Mouse (Mus musculus) hindbrain, embryonic 12.5 days (tissue): ENCODE results near the gene Polr2e. TPM values are rescaled to one million over a fixed set of nuclear protein-coding genes. Genes with fewer than 3 reads are reported as not detected.

Experiments
- ATAC-seq: fragments of 200-750 bp; cut with Nextera tagmentation; 2 replicates; pipeline ENCODE4 v1.8.0; 2017; ENCODE audit warnings: moderate TSS enrichment; ENCODE audit not compliant: low FRiP score
- H3K27ac ChIP-seq: fragments of 300-500 bp; sonication (generic); 2 replicates; pipeline ENCODE4 v1.5.1; 2016; ENCODE audit warnings: mild to moderate bottlenecking
- H3K27me3 ChIP-seq: fragments of 300-500 bp; sonication (generic); 2 replicates; pipeline ENCODE4 v1.6.1; 2016; ENCODE audit warnings: mild to moderate bottlenecking
- H3K36me3 ChIP-seq: fragments of 300-500 bp; sonication (generic); 2 replicates; pipeline ENCODE4 v1.6.1; 2016; ENCODE audit warnings: mild to moderate bottlenecking
- H3K4me1 ChIP-seq: fragments of 300-500 bp; sonication (generic); 2 replicates; pipeline ENCODE4 v1.6.1; 2016
- H3K4me2 ChIP-seq: fragments of 300-500 bp; sonication (generic); replicated peaks from 2 replicates; pipeline ENCODE4 v1.6.1; 2016; ENCODE audit warnings: mild to moderate bottlenecking
- H3K4me3 ChIP-seq: fragments of 300-500 bp; sonication (generic); 2 replicates; pipeline ENCODE4 v1.5.1; 2016; ENCODE audit warnings: mild to moderate bottlenecking
- H3K9ac ChIP-seq: fragments of 300-500 bp; sonication (generic); 2 replicates; pipeline ENCODE4 v1.6.1; 2016; ENCODE audit warnings: mild to moderate bottlenecking, moderate library complexity
- H3K9me3 ChIP-seq: fragments of 300-500 bp; sonication (generic); replicated peaks from 2 replicates; pipeline ENCODE4 v1.6.1; 2016; ENCODE audit warnings: mild to moderate bottlenecking
- WGBS: fragments of 180-500 bp; shearing (Covaris S2); methylation state at CpG from one replicate; pipeline ENCODE4 v1.1.7; 2016; 5-methylcytosine and 5-hydroxymethylcytosine counted together
- polyA plus RNA-seq: library from polyadenylated mRNA; unstranded; fragments of >200 nt; fragmentation: Nextera tagmentation; extraction: Ambion mirVana; gene quantifications from 2 replicates; pipeline ENCODE4 v1.2.1, GENCODE M21; 2016

Polr2e gene
- 163 and 171 TPM in 2 replicates for polyA plus RNA-seq

- Histone ChIP-seq H3K27me3 (no peaks in the 10 kb centered on the region), H3K4me2 (peak within 1 kb of the TSS; percentile 67), H3K4me3 (peak within 1 kb of the TSS; percentile 81), H3K9me3 (no peaks in the 10 kb centered on the region), H3K4me1 (peaks cover 21% of the 10 kb centered on the region), H3K27ac (peak within 1 kb of the TSS; percentile 30; the same call in 1 of the 2 replicates), H3K36me3 (peaks cover 36% of the 10 kb centered on the region), H3K9ac (peak within 1 kb of the TSS; percentile 81)
- under 1% methylated on average over 40 of the region's 40 CpGs for WGBS
- peak; percentile 96 for ATAC-seq
These were observed at the start of gene Polr2e for GRCm38 (mm10) chr10:80039559-80039979. Gene Polr2e (minus strand): TSS chr10:80039795.

- Histone ChIP-seq H3K4me3 (no peak overlapping the region), H3K27ac (no peak overlapping the region), H3K4me2 (no peak overlapping the region), H3K9me3 (no peaks in the 10 kb centered on the region), H3K9ac (no peak overlapping the region), H3K36me3 (peaks cover 14% of the 10 kb centered on the region; the same call in 1 of the 2 replicates), H3K4me1 (0 out of 2 replicates have a peak, but pooled peaks cover 5% of the 10 kb centered on the region), H3K27me3 (no peaks in the 10 kb centered on the region)
- no peak for ATAC-seq
- 52% methylated on average over 4 of the region's 4 CpGs for WGBS
These were observed 49.6 kb upstream of the Polr2e start for GRCm38 (mm10) chr10:80089146-80089545.

DNA sequence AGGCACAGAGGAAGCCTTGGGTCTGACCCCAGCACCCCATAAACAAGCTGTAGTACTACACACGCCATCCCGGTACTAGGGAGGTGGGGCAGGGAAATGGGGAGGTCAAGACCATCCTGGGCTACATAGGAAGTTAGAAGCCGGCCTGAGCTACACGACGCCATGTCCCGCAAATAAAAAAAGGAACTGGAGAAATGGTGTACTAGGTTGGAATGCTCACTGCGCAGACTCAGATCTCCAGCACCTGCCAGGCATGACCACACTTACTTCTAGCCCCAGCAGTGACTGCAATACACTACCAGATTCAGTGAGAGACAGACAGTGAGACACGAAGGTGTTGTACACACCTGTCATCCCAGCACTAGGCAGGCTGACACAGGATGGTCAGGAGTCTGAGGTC, 47.9 kb upstream of the Polr2e start:
- Histone ChIP-seq H3K36me3 (peaks cover 27% of the 10 kb centered on the region), H3K9me3 (no peaks in the 10 kb centered on the region), H3K27ac (no peak overlapping the region), H3K9ac (no peak overlapping the region), H3K4me2 (no peak overlapping the region), H3K4me1 (0 out of 2 replicates have a peak, but pooled peaks cover 5% of the 10 kb centered on the region), H3K27me3 (no peaks in the 10 kb centered on the region), H3K4me3 (no peak overlapping the region)
- no peak for ATAC-seq
- 93% methylated on average over 8 of the region's 8 CpGs for WGBS

DNA sequence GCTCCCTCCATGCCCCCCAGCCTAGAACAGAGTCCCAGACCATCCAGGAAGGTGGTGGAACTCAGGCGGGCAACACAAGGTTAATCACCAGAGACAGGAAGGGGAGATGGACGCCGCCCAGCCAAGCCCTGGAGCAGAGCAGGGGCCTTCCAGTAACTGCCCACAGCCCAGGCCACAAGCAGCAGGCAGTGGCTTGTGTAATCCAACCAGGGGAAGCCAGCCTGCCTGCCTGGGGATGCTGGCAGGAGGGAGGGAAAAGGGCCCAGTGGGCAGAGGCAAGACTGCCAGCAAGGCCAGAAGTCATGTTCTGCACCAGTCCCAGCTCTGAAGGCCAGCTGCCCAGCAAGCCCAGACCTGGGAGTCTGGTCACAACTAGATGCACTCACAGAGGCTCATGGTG, 47.3 kb upstream of the Polr2e start:
- Histone ChIP-seq H3K4me1 (0 out of 2 replicates have a peak, but pooled peaks cover 5% of the 10 kb centered on the region), H3K27ac (no peak overlapping the region), H3K4me2 (no peak overlapping the region), H3K9me3 (no peaks in the 10 kb centered on the region), H3K36me3 (peaks cover 33% of the 10 kb centered on the region), H3K9ac (no peak overlapping the region), H3K27me3 (no peaks in the 10 kb centered on the region), H3K4me3 (no peak overlapping the region)
- 93% methylated on average over 3 of the region's 3 CpGs for WGBS
- no peak for ATAC-seq

- H3K36me3 ChIP-seq = peaks cover 46% of the 10 kb centered on the region
These were observed 45.4 kb upstream of the Polr2e start for GRCm38 (mm10) chr10:80084817-80085487.

GRCm38 (mm10) chr10:80081075-80081474, 41.5 kb upstream of the Polr2e start:
- Histone ChIP-seq H3K4me2 (no peak overlapping the region), H3K4me1 (0 out of 2 replicates have a peak, but pooled peaks cover 1% of the 10 kb centered on the region), H3K9me3 (no peaks in the 10 kb centered on the region), H3K36me3 (peaks cover 66% of the 10 kb centered on the region), H3K27me3 (no peaks in the 10 kb centered on the region), H3K4me3 (no peak overlapping the region), H3K9ac (no peak overlapping the region), H3K27ac (no peak overlapping the region)
- ATAC-seq = no peak
- 75% methylated on average over 3 of the region's 3 CpGs for WGBS

More at GRCm38 (mm10) chr10:80084817-80085487, 45.4 kb upstream of the Polr2e start:
- Histone ChIP-seq H3K9me3 (no peaks in the 10 kb centered on the region), H3K4me1 (0 out of 2 replicates have a peak, but pooled peaks cover 5% of the 10 kb centered on the region), H3K4me2 (no peak overlapping the region), H3K9ac (no peak overlapping the region), H3K27ac (no peak overlapping the region), H3K4me3 (no peak overlapping the region), H3K27me3 (no peaks in the 10 kb centered on the region)
- WGBS = 83% methylated on average over 9 of the region's 9 CpGs
- no peak for ATAC-seq

- Histone ChIP-seq H3K9ac (no peak overlapping the region; the same call in 1 of the 2 replicates), H3K9me3 (no peaks in the 10 kb centered on the region), H3K27ac (no peak overlapping the region), H3K36me3 (peaks cover 66% of the 10 kb centered on the region), H3K4me1 (peaks cover 6% of the 10 kb centered on the region), H3K4me2 (no peak overlapping the region), H3K27me3 (no peaks in the 10 kb centered on the region), H3K4me3 (no peak overlapping the region)
- no peak for ATAC-seq
- 89% methylated on average over 16 of the region's 16 CpGs for WGBS
These were observed 40.9 kb upstream of the Polr2e start for GRCm38 (mm10) chr10:80080396-80081070.

DNA sequence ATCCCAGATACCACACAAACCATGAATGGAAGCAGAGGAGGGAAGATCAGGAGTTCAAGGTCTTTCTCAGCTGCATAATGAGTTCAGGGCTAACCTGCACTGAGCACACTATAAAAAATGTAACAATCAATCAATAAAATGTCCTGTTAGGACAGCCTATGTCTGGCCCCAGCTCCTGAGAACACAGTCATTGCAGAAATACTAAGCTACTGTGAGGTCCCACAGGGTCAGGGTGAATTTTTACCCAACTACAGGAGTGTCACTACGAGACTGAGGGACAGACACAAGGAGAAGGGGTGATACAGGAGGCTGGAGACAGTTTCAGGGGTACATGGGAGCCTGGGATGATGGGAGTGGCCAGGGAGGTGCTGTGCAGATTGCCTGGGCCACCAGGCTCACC, 38.8 kb upstream of the Polr2e start:
- no peak for ATAC-seq
- Histone ChIP-seq H3K9me3 (no peaks in the 10 kb centered on the region), H3K36me3 (peaks cover 53% of the 10 kb centered on the region), H3K27ac (no peak overlapping the region), H3K4me3 (no peak overlapping the region), H3K4me1 (peaks cover 14% of the 10 kb centered on the region), H3K27me3 (no peaks in the 10 kb centered on the region), H3K9ac (no peak overlapping the region), H3K4me2 (no peak overlapping the region)
- WGBS = 93% methylated on average over 1 of the region's 1 CpGs

DNA sequence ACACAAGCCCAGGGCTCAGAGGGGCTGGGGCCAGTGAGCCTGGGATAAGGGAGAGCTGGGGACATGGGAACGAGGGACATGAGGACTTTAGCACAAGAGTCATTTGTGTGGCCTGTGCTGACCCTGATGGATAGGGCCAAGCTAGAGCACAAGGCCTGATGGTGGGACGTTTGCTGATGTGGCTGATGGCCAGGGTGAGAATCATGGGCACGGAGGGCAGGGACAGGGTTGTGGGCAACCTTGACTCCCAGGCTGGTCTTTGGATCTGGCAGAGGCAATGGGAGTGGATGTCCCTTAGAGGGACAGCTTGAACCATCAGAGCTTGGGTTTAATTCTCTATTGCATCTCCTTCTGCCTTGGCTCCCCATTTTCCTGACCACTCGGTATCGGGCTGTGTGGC, 37.7 kb upstream of the Polr2e start:
- Histone ChIP-seq H3K4me3 (no peak overlapping the region), H3K4me2 (no peak overlapping the region), H3K4me1 (peaks cover 14% of the 10 kb centered on the region), H3K27me3 (no peaks in the 10 kb centered on the region), H3K9me3 (no peaks in the 10 kb centered on the region), H3K9ac (no peak overlapping the region), H3K27ac (no peak overlapping the region), H3K36me3 (peaks cover 43% of the 10 kb centered on the region)
- 90% methylated on average over 5 of the region's 5 CpGs for WGBS
- ATAC-seq = no peak

DNA sequence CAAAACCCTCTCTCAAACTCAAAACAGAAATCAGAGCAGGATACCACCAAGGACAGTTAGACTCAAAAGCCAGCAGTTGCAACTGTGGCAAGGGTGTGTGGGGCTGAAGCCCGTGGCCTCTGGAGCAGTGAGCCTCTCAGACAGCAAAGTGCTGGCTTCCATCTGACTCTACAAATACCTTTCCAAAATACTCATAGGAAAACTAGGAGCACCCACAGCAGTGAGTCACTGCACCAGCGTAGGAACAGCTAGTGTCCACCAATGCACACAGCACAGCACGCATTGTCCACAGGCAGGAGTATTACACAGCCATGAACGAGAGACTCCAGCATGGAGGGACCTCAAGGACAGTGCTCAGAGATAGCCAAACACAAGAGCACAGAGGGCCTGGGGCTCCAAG, 36.8 kb upstream of the Polr2e start:
- H3K27me3 ChIP-seq = no peaks in the 10 kb centered on the region
- H3K4me3 ChIP-seq = no peak overlapping the region
- H3K9me3 ChIP-seq = no peaks in the 10 kb centered on the region
- H3K4me1 ChIP-seq = peaks cover 15% of the 10 kb centered on the region
- 93% methylated on average over 4 of the region's 4 CpGs for WGBS
- H3K9ac ChIP-seq = no peak overlapping the region
- no peak overlapping the region for H3K27ac ChIP-seq
- no peak overlapping the region for H3K4me2 ChIP-seq
- no peak for ATAC-seq
- H3K36me3 ChIP-seq = peaks cover 34% of the 10 kb centered on the region

DNA sequence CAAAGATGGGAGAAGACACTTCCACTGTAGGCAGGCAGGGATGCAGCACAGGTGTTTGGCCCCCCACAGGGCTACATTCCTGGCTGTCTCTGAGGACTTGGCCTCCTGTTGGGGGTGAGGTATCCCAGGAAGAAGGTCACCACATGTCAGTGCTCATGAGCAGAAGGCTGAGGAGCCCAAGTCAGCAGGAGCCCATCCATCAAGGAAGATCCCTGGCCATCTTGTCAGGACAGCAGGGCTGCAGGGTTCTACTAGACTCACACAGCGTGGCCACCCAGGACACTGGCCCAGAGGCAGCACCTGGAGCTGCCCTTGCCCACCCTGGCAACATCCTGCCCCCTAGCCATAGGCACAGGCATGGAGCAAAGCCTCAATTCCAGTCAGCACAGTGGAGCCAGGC, 36.3 kb upstream of the Polr2e start:
- 28% methylated on average over 1 of the region's 1 CpGs for WGBS
- H3K9ac ChIP-seq = no peak overlapping the region
- no peak overlapping the region for H3K4me3 ChIP-seq
- H3K36me3 ChIP-seq = peaks cover 29% of the 10 kb centered on the region
- ATAC-seq = no peak
- no peaks in the 10 kb centered on the region for H3K27me3 ChIP-seq
- no peak overlapping the region for H3K4me2 ChIP-seq
- peaks cover 16% of the 10 kb centered on the region for H3K4me1 ChIP-seq
- no peaks in the 10 kb centered on the region for H3K9me3 ChIP-seq
- no peak overlapping the region for H3K27ac ChIP-seq

GRCm38 (mm10) chr10:80074813-80075601, 35.4 kb upstream of the Polr2e start:
- H3K4me2 ChIP-seq = peak overlapping the region; percentile 28; the same call in 1 of the 2 replicates
- no peak overlapping the region for H3K27ac ChIP-seq
- no peaks in the 10 kb centered on the region for H3K27me3 ChIP-seq
- H3K9me3 ChIP-seq = no peaks in the 10 kb centered on the region
- peaks cover 16% of the 10 kb centered on the region for H3K4me1 ChIP-seq
- H3K9ac ChIP-seq = 0 out of 2 replicates have a peak overlapping the region, but pooled peaks have one; percentile 14
- WGBS = 17% methylated on average over 28 of the region's 28 CpGs
- ATAC-seq = no peak
- H3K4me3 ChIP-seq = 0 out of 2 replicates have a peak overlapping the region, but pooled peaks have one; percentile 3
- H3K36me3 ChIP-seq = peaks cover 21% of the 10 kb centered on the region
